Mouse (Mus musculus) small intestine, adult 2 months (tissue): ENCODE data around the gene Thy1.

Source experiments
- CTCF ChIP-seq: fragments of 200-500 bp; IDR thresholded peaks from 2 replicates; pipeline ENCODE4 v1.5.1; 2012; ENCODE audit warnings: low read depth, mild to moderate bottlenecking, control low read depth, inconsistent platforms, low read length, moderate library complexity, mixed read lengths; ENCODE audit not compliant: insufficient replicate concordance, insufficient read length; ENCODE audit errors: extremely low read depth
- POLR2A ChIP-seq: fragments of 200-500 bp; IDR thresholded peaks from 2 replicates; pipeline ENCODE4 v1.6.1; 2012; ENCODE audit warnings: low read depth, mild to moderate bottlenecking, control low read depth, inconsistent platforms, low read length, moderate library complexity

DNA sequence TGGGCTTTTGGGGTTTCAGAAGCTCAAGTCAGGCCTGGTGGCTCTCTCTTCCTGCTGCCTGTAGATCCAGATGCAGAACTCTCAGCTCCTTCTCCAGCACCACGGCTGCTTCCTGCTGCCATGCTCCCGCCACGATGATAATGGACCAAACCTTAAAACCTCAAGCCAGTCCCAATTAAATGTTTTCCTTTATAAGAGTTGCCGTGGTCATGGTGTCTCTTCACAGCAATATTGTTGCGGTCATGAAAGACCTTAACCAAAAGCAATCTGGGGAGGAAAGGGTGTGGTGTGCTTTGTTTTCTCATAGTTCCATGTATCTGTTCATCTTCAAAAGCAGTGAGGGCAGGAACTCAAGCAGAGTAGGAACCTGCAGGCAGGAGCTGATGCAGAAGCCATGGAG is 6.1 kb upstream of the Thy1 start:
- TF ChIP-seq CTCF (no peak), POLR2A (no peak)
